Mouse (Mus musculus) limb, embryonic 11.5 days (tissue): ENCODE measurements around the gene Rab24. TPM values are rescaled to one million over a fixed set of nuclear protein-coding genes. Genes with fewer than 3 reads are reported as not detected.

Experiments used
- ATAC-seq: fragments of 200-750 bp; cut with Nextera tagmentation; 2 replicates; pipeline ENCODE4 v1.8.0; 2017; ENCODE audit warnings: low read depth; ENCODE audit not compliant: insufficient number of reproducible peaks, low FRiP score, low TSS enrichment
- DNase-seq: peaks from one replicate; pipeline ENCODE4 v3.0.0-alpha.2; 2015; ENCODE audit warnings: low spot score
- H3K27ac ChIP-seq: fragments of 300-500 bp; sonication (generic); replicated peaks from 2 replicates; pipeline ENCODE4 v1.5.1; 2014; ENCODE audit warnings: low read depth, mild to moderate bottlenecking, low read length
- H3K27me3 ChIP-seq: fragments of 300-500 bp; sonication (generic); 2 replicates; pipeline ENCODE4 v1.6.1; 2014; ENCODE audit warnings: mild to moderate bottlenecking, low read length, mixed read lengths; ENCODE audit not compliant: control insufficient read depth, insufficient read depth
- H3K36me3 ChIP-seq: fragments of 300-500 bp; sonication (generic); 2 replicates; pipeline ENCODE4 v1.6.1; 2014; ENCODE audit warnings: mild to moderate bottlenecking, low read length, moderate library complexity, mixed read lengths; ENCODE audit not compliant: control insufficient read depth, insufficient read depth
- H3K4me1 ChIP-seq: fragments of 300-500 bp; sonication (generic); 2 replicates; pipeline ENCODE4 v1.6.1; 2014; ENCODE audit warnings: low read length, mixed read lengths; ENCODE audit not compliant: control insufficient read depth, insufficient read depth
- H3K4me2 ChIP-seq: fragments of 300-500 bp; sonication (generic); 2 replicates; pipeline ENCODE4 v1.6.1; 2014; ENCODE audit warnings: low read depth, mild to moderate bottlenecking, moderate library complexity; ENCODE audit not compliant: severe bottlenecking
- H3K4me3 ChIP-seq: fragments of 300-500 bp; sonication (generic); 2 replicates; pipeline ENCODE4 v1.5.1; 2014; ENCODE audit warnings: low read depth, low read length
- H3K9ac ChIP-seq: fragments of 300-500 bp; sonication (generic); 2 replicates; pipeline ENCODE4 v1.6.1; 2014; ENCODE audit warnings: mild to moderate bottlenecking, low read length
- H3K9me3 ChIP-seq: fragments of 300-500 bp; sonication (generic); 2 replicates; pipeline ENCODE4 v1.6.1; 2016; ENCODE audit warnings: low read length; ENCODE audit not compliant: control insufficient read depth
- WGBS: fragments of 180-500 bp; shearing (Covaris S2); extraction: QIAGEN DNeasy Blood & Tissue Kit; methylation state at CpG from one replicate; pipeline ENCODE4 v1.1.7; 2014; 5-methylcytosine and 5-hydroxymethylcytosine counted together
- polyA plus RNA-seq: library from polyadenylated mRNA; unstranded; fragments of >200 nt; fragmentation: Nextera tagmentation; extraction: Ambion mirVana; gene quantifications from 2 replicates; pipeline ENCODE4 v1.2.1, GENCODE M21; 2014

Gene Rab24
- polyA plus RNA-seq, 1 experiment from 2014 or later, result 90.6 TPM

DNA sequence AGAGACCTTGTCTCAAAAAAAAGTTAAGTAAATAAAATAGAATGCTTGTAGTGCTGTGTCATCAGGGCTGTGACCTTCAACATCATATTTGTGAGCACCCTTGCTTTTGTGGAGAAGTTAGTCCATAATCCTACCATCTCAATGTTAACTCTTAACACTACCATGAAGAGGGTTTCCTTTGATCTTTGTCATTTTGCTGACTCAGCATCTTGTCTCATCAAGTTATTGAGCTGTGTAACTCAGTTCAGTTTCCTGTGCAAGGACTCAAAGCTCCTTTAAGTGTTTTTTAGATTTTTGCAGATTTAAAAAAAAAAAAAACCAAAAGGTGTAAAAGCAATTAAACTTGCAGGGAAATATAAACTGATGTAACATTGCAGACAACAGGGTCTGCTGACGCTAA, 25.0 kb downstream of the Rab24 start:
- no peak overlapping the region for H3K9ac ChIP-seq
- no peak overlapping the region for H3K27ac ChIP-seq
- no peak for DNase-seq
- no peaks in the 10 kb centered on the region for H3K27me3 ChIP-seq
- WGBS, result 90% methylated on average over 1 of the region's 1 CpGs
- H3K4me3 ChIP-seq, result no peak overlapping the region
- no peaks in the 10 kb centered on the region for H3K4me1 ChIP-seq
- ATAC-seq, result no peak
- H3K9me3 ChIP-seq, result no peaks in the 10 kb centered on the region
- H3K4me2 ChIP-seq, result no peak overlapping the region
- peaks cover 16% of the 10 kb centered on the region; the same call in 1 of the 2 replicates for H3K36me3 ChIP-seq

DNA sequence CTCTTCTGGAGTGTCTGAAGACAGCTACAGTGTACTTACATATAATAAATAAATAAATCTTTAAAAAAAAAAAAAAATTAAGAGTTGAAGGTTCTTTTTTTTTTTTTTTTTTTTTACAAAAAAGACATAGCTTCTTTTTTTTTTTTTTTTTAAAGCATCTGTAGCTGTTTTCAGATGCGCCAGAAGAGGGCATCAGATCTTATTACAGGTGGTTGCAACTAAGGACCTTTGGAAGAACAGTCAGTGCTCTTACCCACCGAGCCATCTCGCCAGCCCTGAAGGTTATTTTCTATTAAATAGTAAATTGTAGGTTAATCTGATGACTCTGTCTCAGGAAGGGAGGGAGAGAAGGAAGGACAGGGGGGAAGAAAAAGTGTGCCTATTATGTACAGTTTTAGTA, 32.9 kb downstream of the Rab24 start:
- H3K9me3 ChIP-seq, result no peaks in the 10 kb centered on the region

DNA sequence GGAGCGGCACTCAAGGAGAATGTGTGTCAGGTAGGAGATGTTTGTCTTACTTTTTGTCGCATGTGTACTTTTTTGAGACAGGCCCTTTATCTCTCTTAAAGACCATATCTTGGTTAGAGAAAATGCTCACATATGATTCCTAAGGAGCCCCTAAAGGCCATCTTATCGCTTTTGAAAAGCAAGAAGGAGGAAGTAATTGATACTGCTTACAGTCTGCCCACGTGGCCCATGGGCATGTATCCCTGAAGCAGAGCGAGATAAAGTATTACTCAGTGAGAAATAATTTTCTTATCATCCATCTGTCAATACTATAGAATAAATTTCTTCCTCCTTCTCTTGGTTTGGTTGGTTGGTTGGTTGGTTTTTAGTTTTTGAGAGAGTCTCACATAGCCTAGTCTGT, 44.1 kb downstream of the Rab24 start:
- no peak overlapping the region for H3K4me2 ChIP-seq
- DNase-seq (no peak), ATAC-seq (no peak)
- no peak overlapping the region for H3K27ac ChIP-seq
- no peaks in the 10 kb centered on the region for H3K27me3 ChIP-seq
- 93% methylated on average over 5 of the region's 5 CpGs for WGBS
- H3K36me3 ChIP-seq, result peaks cover 17% of the 10 kb centered on the region
- no peaks in the 10 kb centered on the region for H3K9me3 ChIP-seq
- no peaks in the 10 kb centered on the region for H3K4me1 ChIP-seq
- H3K4me3 ChIP-seq, result no peak overlapping the region
- H3K9ac ChIP-seq, result no peak overlapping the region

More for the DNA sequence above, 32.9 kb downstream of the Rab24 start:
- no peaks in the 10 kb centered on the region for H3K4me1 ChIP-seq
- H3K4me3 ChIP-seq, result no peak overlapping the region
- DNase-seq, result no peak
- no peaks in the 10 kb centered on the region for H3K27me3 ChIP-seq
- H3K27ac ChIP-seq, result no peak overlapping the region
- H3K36me3 ChIP-seq, result peaks cover 13% of the 10 kb centered on the region
- WGBS, result 83% methylated on average over 3 of the region's 3 CpGs
- ATAC-seq, result no peak
- no peak overlapping the region for H3K4me2 ChIP-seq
- no peak overlapping the region for H3K9ac ChIP-seq

DNA sequence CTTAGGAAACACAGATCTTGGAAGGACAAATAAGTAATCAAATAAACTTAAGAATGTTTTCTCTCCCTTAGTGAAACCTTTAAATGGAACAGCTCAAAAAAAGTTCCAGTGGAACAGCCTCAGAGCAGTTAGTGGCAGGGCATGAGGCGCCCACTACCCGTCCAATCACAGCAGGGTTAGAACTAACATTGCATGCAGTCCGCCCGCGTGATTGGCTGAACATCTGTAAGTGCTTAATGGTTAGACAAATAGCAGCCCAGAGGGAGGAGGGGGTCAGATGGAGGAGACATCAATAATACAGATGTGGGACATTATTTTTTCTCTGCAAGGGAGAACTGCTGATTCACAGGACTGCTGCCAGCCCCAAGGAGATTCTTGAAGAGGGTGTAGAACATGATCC, 44.5 kb downstream of the Rab24 start:
- DNase-seq, result peak; percentile 28
- Histone ChIP-seq H3K4me2 (no peak overlapping the region), H3K4me3 (no peak overlapping the region), H3K27ac (no peak overlapping the region), H3K27me3 (no peaks in the 10 kb centered on the region), H3K9me3 (no peaks in the 10 kb centered on the region), H3K36me3 (peaks cover 15% of the 10 kb centered on the region), H3K9ac (no peak overlapping the region), H3K4me1 (no peaks in the 10 kb centered on the region)
- no peak for ATAC-seq
- WGBS, result 82% methylated on average over 5 of the region's 5 CpGs

Other genes starting within 250 kb of the Rab24 start
- 32.4 and 34.7 TPM in 2 replicates for gene Uimc1, start 221.6 kb downstream of the Rab24 start, polyA plus RNA-seq
- 24.5 and 28.7 TPM in 2 replicates for gene Zfp346, start 216.6 kb downstream of the Rab24 start, polyA plus RNA-seq
- not detected in 2 replicates for gene Gm17617, start 188.4 kb downstream of the Rab24 start, polyA plus RNA-seq
- gene Fgfr4, start 169.3 kb downstream of the Rab24 start, polyA plus RNA-seq, result 3.9 and 4.4 TPM in 2 replicates
- 69.0 and 70.0 TPM in 2 replicates for gene Nsd1, start 112.2 kb downstream of the Rab24 start, polyA plus RNA-seq
- 416 and 451 TPM in 2 replicates for gene Prelid1, start 1.4 kb downstream of the Rab24 start, polyA plus RNA-seq
- gene Mxd3, start 7.9 kb upstream of the Rab24 start, polyA plus RNA-seq, result 23.7 and 28.9 TPM in 2 replicates
- 85.3 and 88.7 TPM in 2 replicates for gene Lman2, start 40.8 kb upstream of the Rab24 start, polyA plus RNA-seq
- gene Rgs14, start 47.8 kb upstream of the Rab24 start, polyA plus RNA-seq, result 0.57 and 0.97 TPM in 2 replicates
- gene Slc34a1, start 76.2 kb upstream of the Rab24 start, polyA plus RNA-seq, result not detected in 2 replicates
- gene Pfn3, start 93.3 kb upstream of the Rab24 start, polyA plus RNA-seq, result not detected in 2 replicates
- 0.17 TPM in 1 of 2 replicates, not detected in the other for gene F12, start 104.8 kb upstream of the Rab24 start, polyA plus RNA-seq
- 60.4 and 68.2 TPM in 2 replicates for gene Grk6, start 123.1 kb upstream of the Rab24 start, polyA plus RNA-seq
- gene Prr7, start 142.3 kb upstream of the Rab24 start, polyA plus RNA-seq, result 1.1 and 1.6 TPM in 2 replicates
- gene Dbn1, start 166.2 kb upstream of the Rab24 start, polyA plus RNA-seq, result 299 and 318 TPM in 2 replicates
- gene Pdlim7, start 191.7 kb upstream of the Rab24 start, polyA plus RNA-seq, result 154 and 155 TPM in 2 replicates
- gene Dok3, start 207.3 kb upstream of the Rab24 start, polyA plus RNA-seq, result 1.6 and 2.7 TPM in 2 replicates
- gene Ddx41, start 214.7 kb upstream of the Rab24 start, polyA plus RNA-seq, result 82.5 and 84.0 TPM in 2 replicates
- gene Fam193b, start 249.2 kb upstream of the Rab24 start, polyA plus RNA-seq, result 47.8 and 50.7 TPM in 2 replicates